Mouse (Mus musculus): ENCODE data around the gene Gm49380.

DNA sequence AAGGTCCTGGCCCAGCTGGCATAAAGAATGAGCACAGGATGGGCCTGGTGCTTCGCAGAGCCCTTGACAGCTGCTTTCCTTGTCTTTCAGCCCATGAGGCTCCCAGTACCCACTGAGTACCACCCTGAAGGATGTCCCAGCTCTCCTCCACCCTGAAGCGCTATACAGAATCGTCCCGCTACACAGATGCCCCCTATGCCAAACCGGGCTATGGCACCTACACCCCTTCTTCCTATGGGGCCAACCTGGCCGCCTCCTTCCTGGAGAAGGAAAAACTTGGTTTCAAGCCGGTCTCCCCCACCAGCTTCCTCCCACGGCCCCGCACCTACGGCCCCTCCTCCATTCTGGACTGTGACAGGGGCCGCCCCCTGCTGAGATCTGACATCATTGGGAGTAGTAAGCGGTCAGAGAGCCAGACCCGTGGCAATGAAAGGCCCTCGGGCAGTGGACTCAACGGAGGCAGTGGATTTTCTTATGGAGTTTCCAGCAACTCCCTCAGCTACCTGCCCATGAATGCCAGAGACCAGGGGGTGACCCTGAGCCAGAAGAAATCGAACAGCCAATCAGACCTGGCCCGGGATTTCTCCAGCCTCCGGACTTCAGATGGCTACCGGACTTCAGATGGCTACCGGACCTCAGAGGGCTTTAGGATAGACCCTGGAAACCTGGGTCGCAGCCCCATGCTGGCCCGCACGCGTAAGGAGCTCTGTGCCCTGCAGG lies 37.9 kb downstream of the Gm49380 start:
- TF ChIP-seq CTCF (IDR thresholded peaks at IDR 0.05; ENCODE audit: low read depth) (no peak), EP300 (optimal IDR thresholded peaks at IDR 0.05) (no peak)
